Mouse (Mus musculus) midbrain, embryonic 16.5 days (tissue): ENCODE results near the gene Ap3b1. TPM values are rescaled to one million over a fixed set of nuclear protein-coding genes. Genes with fewer than 3 reads are reported as not detected.

Experiments used
- ATAC-seq: fragments of 200-750 bp; cut with Nextera tagmentation; 2 replicates; pipeline ENCODE4 v1.8.0; 2017; ENCODE audit warnings: moderate TSS enrichment
- H3K27ac ChIP-seq: fragments of 300-500 bp; sonication (generic); 2 replicates; pipeline ENCODE4 v1.5.1; 2014; ENCODE audit warnings: mild to moderate bottlenecking, low read length, mixed read lengths
- H3K27me3 ChIP-seq: fragments of 300-500 bp; sonication (generic); 2 replicates; pipeline ENCODE4 v1.6.1; 2014; ENCODE audit warnings: low read depth, low read length, mixed read lengths; ENCODE audit not compliant: control insufficient read depth, insufficient read depth
- H3K36me3 ChIP-seq: fragments of 300-500 bp; sonication (generic); 2 replicates; pipeline ENCODE4 v1.6.1; 2014; ENCODE audit warnings: mild to moderate bottlenecking, low read length, moderate library complexity, mixed read lengths; ENCODE audit not compliant: control insufficient read depth, insufficient read depth
- H3K4me1 ChIP-seq: fragments of 300-500 bp; sonication (generic); 2 replicates; pipeline ENCODE4 v1.6.1; 2014; ENCODE audit warnings: mild to moderate bottlenecking, low read length, mixed read lengths; ENCODE audit not compliant: control insufficient read depth, insufficient read depth
- H3K4me2 ChIP-seq: fragments of 300-500 bp; sonication (generic); 2 replicates; pipeline ENCODE4 v1.6.1; 2014; ENCODE audit warnings: mild to moderate bottlenecking, low read length, mixed read lengths
- H3K4me3 ChIP-seq: fragments of 300-500 bp; sonication (generic); 2 replicates; pipeline ENCODE4 v1.5.1; 2014; ENCODE audit warnings: low read depth, mild to moderate bottlenecking, low read length, moderate library complexity, mixed read lengths
- H3K9ac ChIP-seq: fragments of 300-500 bp; sonication (generic); 2 replicates; pipeline ENCODE4 v1.6.1; 2014; ENCODE audit warnings: low read depth, low read length, mixed read lengths
- H3K9me3 ChIP-seq: fragments of 300-500 bp; sonication (generic); replicated peaks from 2 replicates; pipeline ENCODE4 v1.6.1; 2014; ENCODE audit warnings: mild to moderate bottlenecking, low read length, mixed read lengths; ENCODE audit not compliant: control insufficient read depth, poor library complexity, severe bottlenecking
- WGBS: fragments of 180-500 bp; shearing (Covaris S2); extraction: QIAGEN DNeasy Blood & Tissue Kit; methylation state at CpG from one replicate; pipeline ENCODE4 v1.1.7; 2014; 5-methylcytosine and 5-hydroxymethylcytosine counted together
- polyA plus RNA-seq: library from polyadenylated mRNA; unstranded; fragments of >200 nt; fragmentation: Nextera tagmentation; extraction: Ambion mirVana; gene quantifications from 2 replicates; pipeline ENCODE4 v1.2.1, GENCODE M21; 2015

The Ap3b1 gene
- polyA plus RNA-seq, 1 experiment from 2014 or later, result 27.2 TPM

DNA sequence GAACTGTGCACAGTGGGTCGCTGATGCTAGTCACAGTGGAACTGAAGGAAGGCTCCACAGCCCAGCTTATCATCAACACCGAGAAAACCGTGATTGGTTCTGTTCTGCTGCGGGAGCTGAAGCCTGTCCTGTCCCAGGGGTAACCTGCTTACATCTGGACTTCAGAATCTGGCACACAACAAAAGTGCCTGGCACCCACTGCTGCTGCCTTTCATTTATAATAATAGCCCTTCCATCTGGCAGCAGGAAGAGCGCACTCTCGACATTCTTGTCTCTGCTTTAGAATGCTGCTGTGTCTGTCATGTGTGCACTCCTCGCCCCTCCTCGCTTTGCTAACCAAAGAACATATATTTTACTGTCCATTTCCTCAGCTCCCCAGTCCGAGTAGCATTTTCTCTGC, 206.9 kb downstream of the Ap3b1 start:
- no peaks in the 10 kb centered on the region for H3K36me3 ChIP-seq
- no peak overlapping the region for H3K27ac ChIP-seq
- no peak overlapping the region for H3K4me2 ChIP-seq
- peaks cover 16% of the 10 kb centered on the region for H3K4me1 ChIP-seq
- ATAC-seq, result no peak
- H3K27me3 ChIP-seq, result peaks cover 12% of the 10 kb centered on the region
- 48% methylated on average over 9 of the region's 9 CpGs for WGBS
- H3K9me3 ChIP-seq, result no peaks in the 10 kb centered on the region
- no peak overlapping the region for H3K4me3 ChIP-seq
- H3K9ac ChIP-seq, result no peak overlapping the region

DNA sequence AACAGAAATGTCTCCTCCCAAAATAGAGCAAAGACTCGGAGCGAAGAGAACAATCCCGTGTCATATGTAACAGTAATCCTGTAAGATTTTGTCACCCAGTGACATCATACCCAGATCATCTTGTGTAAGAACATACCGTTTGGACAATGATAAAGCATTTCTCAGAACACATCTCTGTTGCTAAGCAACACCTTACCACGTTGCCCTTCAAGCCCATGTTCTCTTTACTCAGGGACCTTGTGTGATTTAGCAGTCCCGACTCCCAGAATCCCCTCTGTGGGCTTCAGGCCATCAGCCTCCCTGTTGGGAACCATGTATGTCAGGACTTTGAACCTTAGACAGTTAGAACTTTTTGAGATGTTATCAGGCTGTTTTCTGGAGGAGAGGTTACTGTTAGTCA, 209.0 kb downstream of the Ap3b1 start:
- H3K4me1 ChIP-seq, result peaks cover 14% of the 10 kb centered on the region
- peak; percentile 12; the same call in 1 of the 2 replicates for ATAC-seq
- WGBS, result 61% methylated on average over 6 of the region's 6 CpGs
- H3K9ac ChIP-seq, result no peak overlapping the region
- H3K27me3 ChIP-seq, result peaks cover 4% of the 10 kb centered on the region
- no peaks in the 10 kb centered on the region for H3K36me3 ChIP-seq
- no peak overlapping the region for H3K4me2 ChIP-seq
- no peak overlapping the region for H3K27ac ChIP-seq
- no peaks in the 10 kb centered on the region for H3K9me3 ChIP-seq
- H3K4me3 ChIP-seq, result no peak overlapping the region

DNA sequence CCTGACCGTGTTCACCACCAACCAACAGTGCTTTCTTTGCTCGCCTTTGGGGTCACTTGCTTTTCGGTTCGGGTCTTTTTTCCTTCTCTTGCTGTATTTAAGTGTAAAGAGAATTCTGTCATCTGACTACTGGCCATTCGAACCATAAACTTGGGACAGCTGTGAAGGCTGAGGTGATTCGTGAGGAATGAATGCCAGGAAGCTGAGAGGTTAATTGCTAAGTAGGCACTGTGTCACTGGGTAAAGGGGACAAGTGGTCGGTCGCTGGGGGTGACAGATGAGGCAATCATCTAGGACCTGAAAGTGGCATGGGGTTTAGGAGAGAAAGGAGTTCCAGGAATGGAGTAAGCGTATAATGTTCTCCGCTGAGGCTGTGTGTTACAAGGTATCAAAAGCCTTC, 212.2 kb downstream of the Ap3b1 start:
- Histone ChIP-seq H3K4me1 (peaks cover 13% of the 10 kb centered on the region), H3K4me3 (no peak overlapping the region), H3K9ac (no peak overlapping the region), H3K27me3 (peaks cover 2% of the 10 kb centered on the region; the same call in 1 of the 2 replicates), H3K9me3 (no peaks in the 10 kb centered on the region), H3K27ac (no peak overlapping the region), H3K36me3 (no peaks in the 10 kb centered on the region), H3K4me2 (no peak overlapping the region)
- WGBS, result 90% methylated on average over 10 of the region's 10 CpGs
- ATAC-seq, result no peak

DNA sequence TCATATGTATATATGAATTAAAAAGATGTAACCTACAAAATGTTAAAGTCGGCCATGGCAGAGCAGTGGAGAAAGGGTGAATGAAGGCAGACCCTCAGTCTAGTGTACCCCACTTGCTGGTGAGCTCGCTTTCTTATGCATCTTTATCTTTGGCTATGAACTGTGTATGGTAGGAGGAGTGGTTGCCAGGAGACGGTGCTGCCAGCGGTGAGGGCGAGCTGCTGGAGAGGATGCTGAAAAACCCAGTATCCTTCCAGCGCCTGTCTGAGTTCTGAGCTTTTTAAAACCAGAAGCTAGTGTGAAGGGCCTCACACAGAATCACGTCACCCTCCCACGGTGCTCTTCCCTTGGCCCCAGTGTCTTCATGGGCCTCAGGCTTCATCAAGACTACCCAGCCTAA, 214.6 kb downstream of the Ap3b1 start:
- H3K9ac ChIP-seq, result no peak overlapping the region
- no peak overlapping the region for H3K27ac ChIP-seq
- ATAC-seq, result no peak
- H3K9me3 ChIP-seq, result no peaks in the 10 kb centered on the region
- H3K4me1 ChIP-seq, result peaks cover 22% of the 10 kb centered on the region
- no peaks in the 10 kb centered on the region for H3K36me3 ChIP-seq
- WGBS, result 69% methylated on average over 8 of the region's 8 CpGs
- H3K4me2 ChIP-seq, result no peak overlapping the region
- H3K27me3 ChIP-seq, result peaks cover 7% of the 10 kb centered on the region
- no peak overlapping the region for H3K4me3 ChIP-seq

DNA sequence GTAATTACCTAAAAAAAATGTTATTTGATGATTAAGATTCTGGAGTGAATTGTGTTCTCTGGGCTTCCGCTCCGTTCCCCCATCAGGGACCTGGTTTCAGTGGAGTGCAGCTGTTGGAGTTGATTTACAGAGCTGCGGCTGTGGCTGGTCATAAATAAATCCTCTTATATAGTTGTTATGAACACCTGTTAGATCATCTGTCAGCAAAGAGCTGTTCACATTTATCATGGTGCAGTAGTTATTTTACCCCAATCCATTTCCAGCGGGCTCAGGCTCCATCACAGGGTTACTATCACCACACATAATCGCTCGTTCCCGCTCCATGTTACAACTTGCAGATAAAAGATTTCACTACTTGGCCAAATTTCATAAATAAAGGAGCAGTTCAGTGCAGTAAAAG, 215.1 kb downstream of the Ap3b1 start:
- no peak overlapping the region for H3K4me3 ChIP-seq
- WGBS, result 85% methylated on average over 7 of the region's 7 CpGs

DNA sequence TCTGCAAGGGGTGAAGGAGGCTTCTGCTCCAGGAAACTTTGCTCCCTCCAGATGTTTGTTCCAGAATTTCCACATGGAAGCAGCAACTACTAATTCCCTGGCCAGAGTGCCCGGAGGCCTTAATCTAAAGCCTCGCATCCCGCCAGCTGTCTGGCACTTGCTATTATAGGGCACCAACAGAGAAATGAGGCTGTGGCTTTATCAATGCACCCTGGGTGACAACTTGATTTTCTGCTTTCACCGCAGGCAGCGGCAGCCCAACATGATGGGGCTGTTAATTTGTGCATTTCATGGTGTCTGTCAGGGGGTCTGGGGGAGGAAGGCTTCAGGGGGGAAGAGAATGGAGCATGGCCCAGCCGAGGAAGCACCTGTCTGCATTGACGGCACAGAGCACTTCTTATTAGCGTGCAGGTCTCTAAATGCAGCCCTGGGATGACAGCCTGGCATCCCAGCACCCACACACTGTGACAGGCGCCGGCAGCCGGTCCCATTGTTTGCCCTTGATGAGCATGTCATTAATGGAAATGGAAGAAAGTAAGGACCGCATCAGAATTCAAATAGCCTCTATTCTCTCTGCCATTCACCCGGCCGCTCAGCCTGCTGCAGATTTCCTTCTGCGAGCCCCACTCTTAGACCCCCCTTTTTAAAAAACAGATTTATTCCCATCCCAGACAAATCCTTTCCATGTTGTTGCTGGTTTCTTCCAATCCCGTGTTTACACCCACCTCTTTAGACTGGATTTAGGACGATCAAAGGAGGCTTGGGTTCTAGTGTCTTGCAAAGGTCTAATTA, 217.0 kb downstream of the Ap3b1 start:
- peak; percentile 88 for ATAC-seq
- Histone ChIP-seq H3K4me3 (no peak overlapping the region), H3K9ac (0 out of 2 replicates have a peak overlapping the region, but pooled peaks have one; percentile 34), H3K27ac (no peak overlapping the region; the same call in none of the 2 replicates), H3K36me3 (no peaks in the 10 kb centered on the region), H3K4me2 (peak overlapping the region; percentile 36), H3K4me1 (peaks cover 22% of the 10 kb centered on the region), H3K9me3 (no peaks in the 10 kb centered on the region), H3K27me3 (peaks cover 12% of the 10 kb centered on the region)
- WGBS, result 6% methylated on average over 17 of the region's 17 CpGs

More for the DNA sequence above, 215.1 kb downstream of the Ap3b1 start:
- no peak for ATAC-seq
- H3K9me3 ChIP-seq, result no peaks in the 10 kb centered on the region
- H3K9ac ChIP-seq, result no peak overlapping the region
- H3K4me1 ChIP-seq, result peaks cover 22% of the 10 kb centered on the region
- no peaks in the 10 kb centered on the region for H3K36me3 ChIP-seq
- no peak overlapping the region for H3K27ac ChIP-seq
- peaks cover 10% of the 10 kb centered on the region for H3K27me3 ChIP-seq
- H3K4me2 ChIP-seq, result no peak overlapping the region

DNA sequence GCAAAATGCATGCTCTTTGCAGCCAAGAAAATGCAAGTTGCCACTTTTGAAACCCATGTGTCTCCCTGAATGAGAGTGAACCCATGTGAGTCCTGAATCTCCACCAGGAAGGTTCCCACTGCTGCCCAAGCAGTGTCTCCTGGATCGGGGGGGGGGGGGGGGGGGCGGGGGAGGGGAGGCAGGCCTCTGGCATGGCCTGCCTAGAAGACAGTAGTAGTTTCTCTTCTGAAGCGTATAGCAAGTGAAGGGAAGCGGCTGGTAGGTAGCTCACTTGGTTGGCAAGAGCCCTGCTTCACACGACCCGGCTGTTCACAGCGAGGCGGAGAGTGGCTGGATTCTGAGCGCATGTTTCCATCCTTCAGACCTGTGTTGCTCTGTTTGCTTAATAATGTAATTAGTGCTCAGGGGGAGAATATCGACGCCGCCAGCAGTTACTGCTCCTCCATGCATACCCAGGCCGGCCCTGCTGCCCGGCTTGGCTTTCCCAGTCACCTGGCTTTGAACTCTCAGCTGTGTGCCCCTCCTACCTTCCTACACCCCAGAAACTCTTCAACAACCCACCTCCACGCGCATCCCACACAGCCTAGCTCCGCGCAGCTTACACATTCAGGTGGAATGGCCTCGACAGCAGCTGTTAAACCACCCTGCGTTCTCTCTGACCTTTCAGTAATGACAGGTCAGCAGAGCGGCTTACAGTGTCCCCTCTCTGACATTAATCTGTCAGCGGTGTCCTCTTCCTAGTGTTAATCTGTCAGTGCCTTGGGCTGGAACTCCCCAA, 217.8 kb downstream of the Ap3b1 start:
- 12% methylated on average over 20 of the region's 22 CpGs for WGBS
- no peaks in the 10 kb centered on the region for H3K36me3 ChIP-seq
- H3K9ac ChIP-seq, result no peak overlapping the region

DNA sequence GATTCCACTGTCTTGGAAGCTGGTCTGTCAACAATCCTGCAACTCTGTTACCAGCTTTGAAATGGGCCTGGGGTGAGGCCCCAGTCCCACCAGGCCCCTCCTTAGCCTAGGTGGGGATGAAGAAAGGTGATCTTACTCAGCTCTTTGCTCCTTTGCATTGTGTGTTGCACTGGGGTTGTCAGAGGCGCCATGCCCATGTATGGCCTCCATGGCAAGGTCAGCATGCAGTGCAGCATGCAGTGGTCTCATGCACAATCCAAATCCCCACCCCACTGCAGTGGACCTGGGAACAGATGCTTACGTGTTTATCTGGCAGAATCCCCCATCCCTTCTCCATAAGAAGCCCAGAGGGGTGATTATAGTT, 218.4 kb downstream of the Ap3b1 start:
- 63% methylated on average over 2 of the region's 2 CpGs for WGBS
- no peak overlapping the region for H3K27ac ChIP-seq
- peaks cover 16% of the 10 kb centered on the region for H3K27me3 ChIP-seq
- peaks cover 22% of the 10 kb centered on the region for H3K4me1 ChIP-seq
- H3K4me3 ChIP-seq, result no peak overlapping the region
- H3K36me3 ChIP-seq, result no peaks in the 10 kb centered on the region
- H3K4me2 ChIP-seq, result no peak overlapping the region
- no peak for ATAC-seq
- H3K9me3 ChIP-seq, result no peaks in the 10 kb centered on the region
- H3K9ac ChIP-seq, result no peak overlapping the region

More for the DNA sequence above, 217.8 kb downstream of the Ap3b1 start:
- ATAC-seq, result peak; percentile 32
- H3K4me3 ChIP-seq, result no peak overlapping the region
- H3K27ac ChIP-seq, result no peak overlapping the region; the same call in 1 of the 2 replicates
- H3K4me2 ChIP-seq, result peak overlapping the region; percentile 36
- H3K9me3 ChIP-seq, result no peaks in the 10 kb centered on the region
- H3K4me1 ChIP-seq, result peaks cover 22% of the 10 kb centered on the region
- H3K27me3 ChIP-seq, result peaks cover 12% of the 10 kb centered on the region

DNA sequence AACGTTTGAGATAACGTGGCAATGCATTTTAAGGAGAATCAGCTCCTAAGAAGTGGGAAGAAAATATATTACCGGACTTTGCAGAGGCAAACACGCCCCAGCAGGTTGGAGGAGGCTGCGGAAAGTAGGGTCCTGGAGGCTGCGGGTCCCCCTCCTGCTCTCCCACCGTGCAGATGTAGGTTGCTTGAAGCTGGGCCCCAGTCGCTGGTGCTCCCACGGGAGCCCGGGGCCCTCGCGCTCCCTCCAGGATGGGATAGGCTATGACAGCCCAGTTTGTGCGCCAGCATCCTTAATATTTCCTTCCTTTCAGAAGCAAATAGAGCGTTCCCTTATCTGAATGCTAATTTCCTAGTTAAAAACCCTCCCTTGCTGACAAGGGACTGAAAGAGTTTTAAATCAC, 236.5 kb downstream of the Ap3b1 start:
- Histone ChIP-seq H3K4me1 (peaks cover 12% of the 10 kb centered on the region), H3K27ac (no peak overlapping the region), H3K4me3 (peak overlapping the region; percentile 31; the same call in 1 of the 2 replicates), H3K36me3 (no peaks in the 10 kb centered on the region), H3K9me3 (no peaks in the 10 kb centered on the region), H3K4me2 (peak overlapping the region; percentile 56), H3K9ac (no peak overlapping the region), H3K27me3 (peaks cover 62% of the 10 kb centered on the region)
- 3% methylated on average over 14 of the region's 14 CpGs for WGBS
- peak; percentile 78 for ATAC-seq
